Mouse (Mus musculus) spleen, postnatal 36 days (tissue): ENCODE measurements at regions not wholly inside any gene's neighbourhood (a gene's known extent, or its start where the extent isn't known, plus 50 kb on each side); places are given as distances from the start of the nearest gene placed in this dataset.

Source experiments
- DNase-seq, 2 experiments: peaks; one replicate each; pipeline ENCODE4 v3.0.0; 2022; ENCODE audit warnings: low spot score in 2 of 2, mixed read lengths in 1 of 2

- no peak for DNase-seq
Observed at GRCm38 (mm10) chr3:103408724-103409123, 129.6 kb downstream of the Trim33 start.

- DNase-seq, result no peak
Observed at GRCm38 (mm10) chr3:103412247-103412646, 133.2 kb downstream of the Trim33 start.

GRCm38 (mm10) chr3:103415051-103415695 is 136.1 kb downstream of the Trim33 start:
- DNase-seq, result no peak

GRCm38 (mm10) chr3:103416296-103416695 is 137.2 kb downstream of the Trim33 start:
- no peak for DNase-seq

- DNase-seq, result no peak
Observed at GRCm38 (mm10) chr3:103417781-103418180, 138.7 kb downstream of the Trim33 start.

GRCm38 (mm10) chr3:103419761-103420620 is 140.9 kb downstream of the Trim33 start:
- no peak for DNase-seq

GRCm38 (mm10) chr3:103420621-103421274 is 141.7 kb downstream of the Trim33 start:
- DNase-seq, result no peak

- DNase-seq, result no peak
Observed at GRCm38 (mm10) chr3:103421275-103421621, 142.2 kb downstream of the Trim33 start.

GRCm38 (mm10) chr3:103422806-103423205 is 143.7 kb downstream of the Trim33 start:
- no peak for DNase-seq

- no peak for DNase-seq
Observed at GRCm38 (mm10) chr3:103423290-103423689, 144.2 kb downstream of the Trim33 start.

GRCm38 (mm10) chr3:103425812-103426430 is 146.8 kb downstream of the Trim33 start:
- DNase-seq, result no peak

- no peak for DNase-seq
Observed at GRCm38 (mm10) chr3:103429227-103429788, 145.7 kb upstream of the Syt6 start.

GRCm38 (mm10) chr3:103430131-103430530 is 144.9 kb upstream of the Syt6 start:
- DNase-seq, result no peak

- DNase-seq, result no peak
Observed at GRCm38 (mm10) chr3:103432254-103432653, 142.8 kb upstream of the Syt6 start.

- no peak for DNase-seq
Observed at GRCm38 (mm10) chr3:103436902-103437603, 138.0 kb upstream of the Syt6 start.

GRCm38 (mm10) chr3:103438791-103439354 is 136.2 kb upstream of the Syt6 start:
- DNase-seq, result peak; percentile 29 to 33

- DNase-seq, result no peak
Observed at GRCm38 (mm10) chr3:103443247-103443646, 131.8 kb upstream of the Syt6 start.

- DNase-seq, result no peak
Observed at GRCm38 (mm10) chr3:103445852-103446251, 129.2 kb upstream of the Syt6 start.

GRCm38 (mm10) chr3:103449851-103450250 is 125.2 kb upstream of the Syt6 start:
- DNase-seq, result no peak

- DNase-seq, result no peak
Observed at GRCm38 (mm10) chr3:103451971-103452370, 123.1 kb upstream of the Syt6 start.

GRCm38 (mm10) chr3:103463760-103464159 is 111.3 kb upstream of the Syt6 start:
- no peak for DNase-seq
